Mouse (Mus musculus) brain, embryonic 14.5 days (tissue): ENCODE results near the gene Spock1.

Experiments used
- CTCF ChIP-seq: fragments of 200-500 bp; IDR thresholded peaks from 2 replicates; pipeline ENCODE4 v1.5.1; 2012; ENCODE audit warnings: inconsistent platforms, mild to moderate bottlenecking, moderate library complexity, borderline replicate concordance; ENCODE audit not compliant: insufficient read depth, insufficient read length; ENCODE audit errors: extremely low read depth
- POLR2A ChIP-seq: fragments of 200-500 bp; IDR thresholded peaks from 2 replicates; pipeline ENCODE4 v1.6.1; 2012; ENCODE audit warnings: mild to moderate bottlenecking, inconsistent platforms, borderline replicate concordance; ENCODE audit not compliant: poor library complexity, insufficient read depth, insufficient read length, severe bottlenecking; ENCODE audit errors: extremely low read depth

DNA sequence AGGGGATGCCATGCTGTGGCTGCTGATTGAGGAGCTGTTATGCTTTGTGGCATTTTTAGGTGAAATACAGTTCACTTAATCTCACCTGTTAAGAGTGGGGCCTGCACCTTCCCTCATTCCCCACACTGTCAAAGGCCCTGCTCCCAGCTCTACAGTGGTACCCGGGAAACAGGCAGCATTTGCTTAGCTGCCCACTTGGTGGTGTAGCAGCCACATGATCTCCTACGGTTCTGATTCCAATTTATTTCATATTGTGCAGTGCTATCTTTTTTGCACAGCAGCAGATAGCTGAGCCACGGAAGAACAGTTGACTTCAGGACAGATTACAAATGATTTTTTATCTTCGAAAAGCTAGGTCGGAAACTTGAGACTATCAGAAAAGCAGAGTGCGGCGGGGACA lies 406.6 kb downstream of the Spock1 start:
- TF ChIP-seq CTCF = peak; percentile 21; the same call in 1 of the 2 replicates
- no peak for TF ChIP-seq POLR2A
